In genomic region chr11:56750032-56750431, GRCm38 (mm10) we compare ENCODE assay signal across 20 mouse cellular contexts.
DNase-seq lines count a peak whose midpoint lies in the region; ATAC-seq and TF ChIP-seq lines count a peak whose summit lies in the region.
"Had no signal": no experiment of that assay in that cellular context is flagged by ENCODE, and none has a peak within 500 bp of the region (broad histone marks: within the 10 kb centered on the region; RNA-seq: fewer than 3 reads in every experiment).

No protein-coding gene starts in this region.

- no peaks in the 10 kb centered on the region for H3K4me1 ChIP-seq in lung, embryonic 16.5 days (replicated peaks; ENCODE audit: control insufficient read depth, insufficient read depth, low read length)
- no peaks in the 10 kb centered on the region; the same call in 1 of the 2 replicates for H3K4me1 ChIP-seq in lung, adult 2 months (ENCODE audit: control insufficient read depth, insufficient read depth, low read length)
- H3K4me1 ChIP-seq in forebrain, embryonic 15.5 days, result peaks cover 14% of the 10 kb centered on the region

- peak; percentile 26; the same call in 1 of the 2 replicates for ATAC-seq in lung, embryonic 16.5 days (ENCODE audit: low read depth)
- ATAC-seq in forebrain, embryonic 15.5 days (replicated peaks), result peak; percentile 38
- ATAC-seq: inflammation-experienced regulatory T-cells, adult 6 months had no signal

- H3K9me3 ChIP-seq in lung, embryonic 16.5 days (ENCODE audit: control insufficient read depth, low read length), result no peaks in the 10 kb centered on the region
- no peaks in the 10 kb centered on the region for H3K9me3 ChIP-seq in forebrain, embryonic 15.5 days
- H3K9me3 ChIP-seq: heart, embryonic 12.5 days; hindbrain, embryonic 12.5 days; neural tube, embryonic 15.5 days had no signal

- H3K27me3 ChIP-seq in lung, embryonic 16.5 days (ENCODE audit: control insufficient read depth, insufficient read depth, low read depth, low read length), result no peaks in the 10 kb centered on the region
- no peaks in the 10 kb centered on the region for H3K27me3 ChIP-seq in forebrain, embryonic 15.5 days
- H3K27me3 ChIP-seq: heart, embryonic 12.5 days; hindbrain, embryonic 12.5 days; neural tube, embryonic 15.5 days had no signal

- H3K36me3 ChIP-seq in lung, embryonic 16.5 days (ENCODE audit: control insufficient read depth, insufficient read depth, low read length), result no peaks in the 10 kb centered on the region
- H3K36me3 ChIP-seq in forebrain, embryonic 15.5 days, result no peaks in the 10 kb centered on the region
- H3K36me3 ChIP-seq: heart, embryonic 12.5 days; hindbrain, embryonic 12.5 days; neural tube, embryonic 15.5 days had no signal

- no peak overlapping the region for H3K4me2 ChIP-seq in lung, embryonic 16.5 days (ENCODE audit: low read depth, low read length)
- H3K4me2 ChIP-seq in forebrain, embryonic 15.5 days (replicated peaks), result no peak overlapping the region
- H3K4me2 ChIP-seq: heart, embryonic 12.5 days; hindbrain, embryonic 12.5 days; neural tube, embryonic 15.5 days had no signal

- peak; percentile 26 for DNase-seq in embryo, embryonic 11 days
- DNase-seq in embryo, embryonic 10 days (ENCODE audit: low spot score), result no peak
- DNase-seq in lung, adult 2 months, result no peak
- peak; percentile 44 for DNase-seq in brain, embryonic 14.5 days (ENCODE audit: low read depth)
- no peak for DNase-seq in urinary bladder, postnatal 25 days (ENCODE audit: low spot score)
- DNase-seq in gastrocnemius, adult 18-20 months (ENCODE audit: low spot score), result no peak
- DNase-seq: adrenal gland, postnatal 10 days; cerebellum, postnatal 10 days; gastrocnemius, postnatal 25 days; heart, adult 18-20 months; heart, postnatal 10 days; kidney, adult 18-20 months; lung, postnatal 14 days had no signal

- TF ChIP-seq CTCF in lung, adult 2 months (IDR thresholded peaks at IDR 0.05; ENCODE audit: insufficient read depth, low read length), result no peak
- no peak for TF ChIP-seq CTCF in brain, embryonic 14.5 days (IDR thresholded peaks at IDR 0.05; ENCODE audit: borderline replicate concordance, extremely low read depth, insufficient read depth, insufficient read length)

- TF ChIP-seq POLR2A in lung, adult 2 months (IDR thresholded peaks at IDR 0.05; ENCODE audit: borderline replicate concordance, extremely low read depth, low read depth, low read length), result no peak
- no peak for TF ChIP-seq POLR2A in brain, embryonic 14.5 days (IDR thresholded peaks at IDR 0.05; ENCODE audit: borderline replicate concordance, extremely low read depth, insufficient read depth, insufficient read length, poor library complexity, severe bottlenecking)

- no peak overlapping the region for H3K9ac ChIP-seq in lung, embryonic 16.5 days (ENCODE audit: low read length)
- no peak overlapping the region for H3K9ac ChIP-seq in forebrain, embryonic 15.5 days (replicated peaks)
- H3K9ac ChIP-seq: heart, embryonic 12.5 days; hindbrain, embryonic 12.5 days; neural tube, embryonic 15.5 days had no signal

- H3K4me3 ChIP-seq in lung, embryonic 16.5 days (ENCODE audit: low read length), result no peak overlapping the region
- H3K4me3 ChIP-seq in lung, adult 2 months (replicated peaks; ENCODE audit: extremely low read depth, low read depth, low read length), result no peak overlapping the region
- H3K4me3 ChIP-seq in forebrain, embryonic 15.5 days, result no peak overlapping the region
- H3K4me3 ChIP-seq: heart, embryonic 12.5 days; hindbrain, embryonic 12.5 days; neural tube, embryonic 15.5 days had no signal

- H3K27ac ChIP-seq in lung, embryonic 16.5 days (ENCODE audit: low read length), result no peak overlapping the region
- no peak overlapping the region for H3K27ac ChIP-seq in forebrain, embryonic 15.5 days (replicated peaks)
- H3K27ac ChIP-seq: hindbrain, embryonic 12.5 days; kidney, postnatal 0 days; neural tube, embryonic 15.5 days had no signal

- 29% methylated on average over 5 of the region's 5 CpGs for WGBS in lung, embryonic 16.5 days
- 46% methylated on average over 5 of the region's 5 CpGs for WGBS in lung, adult 2 months
- WGBS in forebrain, embryonic 15.5 days, result 18% methylated on average over 5 of the region's 5 CpGs

Comparison
In these comparisons a context has a peak if more than half of its experiments do, and no peak if none do; other contexts are left out.
1. DNase-seq: peak in embryo, embryonic 11 days (single experiment) and brain, embryonic 14.5 days (single experiment); none in embryo, embryonic 10 days (single experiment), lung, adult 2 months (single experiment), urinary bladder, postnatal 25 days (single experiment) and gastrocnemius, adult 18-20 months (single experiment).